Mouse (Mus musculus) heart, adult 9 months (tissue): Measurements from ENCODE around the gene Hmcn2.

Source experiments
- DNase-seq, 2 experiments: peaks; one replicate each; pipeline ENCODE4 v3.0.0; 2022; ENCODE audit warnings: low spot score in 2 of 2

The Hmcn2 gene

DNA sequence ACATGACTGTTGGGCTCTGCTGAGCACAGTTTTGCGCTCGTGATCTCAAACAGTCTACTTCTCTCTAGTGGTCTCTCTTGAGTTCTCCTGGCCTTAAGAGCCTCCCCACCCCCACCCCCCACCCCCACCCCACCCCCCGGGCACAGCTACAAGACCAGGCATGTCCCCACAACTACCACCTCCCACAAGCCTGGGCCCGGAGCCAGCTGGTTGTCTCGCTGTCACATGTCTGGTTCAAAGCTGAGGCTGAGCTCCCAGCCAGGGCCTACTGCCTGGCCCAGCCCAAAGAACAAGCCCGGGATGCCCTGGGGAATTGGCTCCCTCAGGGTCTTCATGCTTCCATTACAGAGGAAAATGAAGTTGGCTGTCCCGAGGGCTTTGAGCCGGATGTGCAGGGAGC is 140.1 kb downstream of the Hmcn2 start:
- peak; percentile 37 to 51 for DNase-seq

DNA sequence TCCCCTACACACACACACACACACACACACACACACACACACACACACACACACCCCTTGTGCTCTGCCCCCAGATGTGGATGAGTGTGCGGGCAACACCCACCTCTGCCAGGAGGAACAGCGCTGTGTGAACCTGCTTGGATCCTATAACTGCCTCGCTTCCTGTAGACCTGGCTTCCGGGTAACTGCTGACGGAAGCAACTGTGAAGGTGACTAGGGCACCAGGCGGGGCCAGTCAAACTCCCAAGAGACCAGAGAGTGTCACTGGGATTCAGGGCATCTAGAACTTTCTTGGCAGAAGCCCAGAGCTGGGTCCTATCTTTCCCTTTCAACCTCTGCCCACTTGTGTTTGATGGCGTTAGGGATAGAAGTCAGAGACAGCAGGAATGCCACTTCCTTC is 141.2 kb downstream of the Hmcn2 start:
- no peak for DNase-seq

DNA sequence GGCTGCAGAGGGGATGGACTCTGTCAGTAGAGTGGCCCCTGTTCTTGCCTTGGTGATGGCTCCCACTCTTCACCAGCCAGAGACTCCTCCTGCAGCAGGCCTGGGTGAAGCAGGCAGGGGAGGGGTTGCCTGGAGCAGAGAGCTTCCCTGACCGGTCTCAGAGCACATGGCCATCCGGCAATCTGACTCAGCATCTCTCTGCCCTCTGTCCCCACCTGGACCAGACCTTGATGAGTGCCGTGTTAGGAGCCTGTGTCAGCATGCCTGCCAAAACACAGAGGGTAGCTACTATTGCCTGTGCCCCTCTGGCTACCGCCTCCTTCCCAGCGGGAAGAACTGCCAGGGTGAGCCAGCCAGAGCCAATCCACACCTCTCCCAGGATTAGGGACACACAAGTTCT is 144.2 kb downstream of the Hmcn2 start:
- DNase-seq, result no peak

DNA sequence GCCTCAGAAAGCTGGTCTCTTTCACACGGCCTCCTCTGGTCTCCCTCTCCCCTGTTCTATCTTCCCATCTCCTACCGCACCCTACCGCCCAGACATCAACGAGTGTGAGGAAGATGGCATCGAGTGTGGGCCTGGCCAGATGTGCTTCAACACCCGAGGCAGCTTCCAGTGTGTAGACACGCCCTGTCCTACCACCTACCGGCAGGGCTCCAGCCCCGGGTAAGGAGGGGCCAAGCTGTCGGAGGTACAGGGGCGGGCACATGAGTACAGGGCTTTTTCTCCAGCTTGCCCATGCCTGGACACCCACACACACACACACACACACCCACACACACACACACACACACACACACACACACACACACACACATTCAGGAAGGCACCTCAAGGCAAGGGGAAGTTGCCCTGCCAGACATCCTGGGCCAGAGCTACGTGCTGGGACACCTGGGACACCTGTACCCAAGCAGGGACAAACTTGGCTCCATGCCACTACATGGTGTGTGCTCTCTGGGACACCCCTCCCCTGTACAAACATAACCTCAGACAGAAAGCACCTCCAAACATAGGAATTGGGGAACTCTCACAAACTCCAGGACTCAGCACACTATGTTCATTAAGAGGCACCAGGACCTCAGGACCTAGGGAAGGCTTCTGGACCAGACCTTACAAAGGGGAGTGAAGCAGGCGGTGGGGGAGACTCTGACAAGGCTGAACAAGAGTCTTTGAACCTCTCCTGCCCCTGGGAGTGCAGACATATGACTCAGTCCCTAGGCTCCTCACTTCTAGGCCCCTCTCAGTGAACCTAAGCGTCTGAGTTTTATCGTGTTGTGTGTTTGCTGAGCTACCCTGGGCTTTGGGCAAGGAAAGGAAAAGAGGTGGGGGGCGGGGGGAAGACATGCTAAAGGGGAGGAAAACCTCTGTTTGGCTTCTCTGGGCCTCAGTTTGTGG is 145.0 kb downstream of the Hmcn2 start:
- DNase-seq, result no peak

DNA sequence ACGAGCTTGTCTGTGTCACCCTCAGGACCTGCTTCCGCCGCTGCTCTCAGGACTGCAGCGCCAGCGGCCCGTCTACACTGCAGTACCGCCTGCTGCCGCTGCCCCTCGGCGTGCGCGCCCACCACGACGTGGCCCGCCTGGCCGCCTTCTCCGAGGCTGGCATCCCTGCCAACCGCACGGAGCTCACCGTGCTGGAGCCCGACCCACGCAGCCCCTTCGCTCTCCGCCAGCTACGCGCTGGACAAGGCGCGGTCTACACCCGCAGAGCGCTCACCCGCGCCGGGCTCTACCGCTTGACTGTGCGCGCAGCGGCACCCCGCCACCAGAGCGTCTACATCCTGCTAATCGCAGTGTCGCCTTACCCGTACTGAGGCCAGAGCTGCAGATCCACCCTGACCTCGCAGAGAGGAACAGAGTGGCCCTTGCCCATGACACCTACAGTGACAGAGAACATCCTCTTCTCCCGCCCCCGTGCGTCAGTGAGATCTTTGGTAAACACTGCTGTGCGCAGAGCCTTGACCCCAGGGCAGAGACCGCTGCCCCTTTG is 145.9 kb downstream of the Hmcn2 start:
- DNase-seq, result no peak

DNA sequence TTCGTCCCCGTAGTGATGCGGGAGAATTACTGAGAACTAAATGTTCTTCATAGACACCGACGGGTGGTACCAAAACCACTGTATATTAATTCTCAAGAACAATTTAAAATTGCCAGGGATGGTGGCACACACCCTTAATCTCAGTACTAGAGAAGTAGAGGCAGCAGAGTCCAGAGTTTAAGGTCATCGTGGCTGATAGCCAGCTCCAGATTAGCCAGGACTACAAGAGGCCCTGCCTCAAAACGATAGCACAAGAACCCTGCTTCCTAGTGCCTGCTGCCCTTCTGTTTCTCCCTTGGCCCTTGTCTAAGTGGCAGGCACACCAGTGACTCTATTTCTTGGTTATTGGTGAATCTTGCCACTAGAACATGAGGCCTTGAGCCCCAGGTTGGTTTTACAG is 146.7 kb downstream of the Hmcn2 start:
- no peak for DNase-seq

DNA sequence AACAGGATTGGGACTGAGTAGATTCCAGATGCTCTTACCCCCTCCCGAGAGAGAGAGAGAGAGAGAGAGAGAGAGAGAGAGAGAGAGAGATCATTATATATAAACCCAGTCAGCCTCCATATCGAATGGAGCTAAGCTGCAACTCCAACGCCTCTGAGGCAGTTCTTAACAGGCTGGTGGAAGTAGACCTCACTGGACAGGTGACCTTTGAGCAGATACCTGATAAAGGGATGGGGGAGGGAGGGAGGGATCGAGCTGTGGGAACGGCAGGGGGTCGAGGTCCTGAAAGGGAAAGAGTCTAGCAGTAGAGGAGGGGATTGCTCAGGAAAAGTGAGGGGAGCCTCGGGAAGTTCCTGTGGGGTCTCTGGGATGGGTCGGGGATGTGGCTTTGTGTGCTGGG is 147.8 kb downstream of the Hmcn2 start:
- no peak for DNase-seq

DNA sequence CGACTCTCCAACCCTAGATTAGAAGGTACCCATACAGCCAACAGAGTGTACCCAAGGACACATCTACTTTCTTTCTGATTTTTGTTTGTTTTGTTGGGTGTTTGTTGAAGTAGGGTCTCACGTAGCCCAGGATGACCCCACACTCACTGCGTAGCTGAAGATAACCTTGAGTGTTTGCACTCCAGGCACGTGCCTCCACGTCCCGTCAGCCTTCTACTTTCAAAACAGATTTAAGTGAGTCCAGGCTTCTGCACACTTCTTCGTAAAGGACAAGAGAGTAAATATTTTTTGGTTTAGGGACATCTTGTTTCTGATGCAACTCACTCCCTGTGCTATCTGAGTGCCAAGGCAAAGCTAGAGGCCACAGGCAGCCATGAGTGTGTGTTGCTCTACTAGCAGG is 149.0 kb downstream of the Hmcn2 start:
- DNase-seq, result no peak

DNA sequence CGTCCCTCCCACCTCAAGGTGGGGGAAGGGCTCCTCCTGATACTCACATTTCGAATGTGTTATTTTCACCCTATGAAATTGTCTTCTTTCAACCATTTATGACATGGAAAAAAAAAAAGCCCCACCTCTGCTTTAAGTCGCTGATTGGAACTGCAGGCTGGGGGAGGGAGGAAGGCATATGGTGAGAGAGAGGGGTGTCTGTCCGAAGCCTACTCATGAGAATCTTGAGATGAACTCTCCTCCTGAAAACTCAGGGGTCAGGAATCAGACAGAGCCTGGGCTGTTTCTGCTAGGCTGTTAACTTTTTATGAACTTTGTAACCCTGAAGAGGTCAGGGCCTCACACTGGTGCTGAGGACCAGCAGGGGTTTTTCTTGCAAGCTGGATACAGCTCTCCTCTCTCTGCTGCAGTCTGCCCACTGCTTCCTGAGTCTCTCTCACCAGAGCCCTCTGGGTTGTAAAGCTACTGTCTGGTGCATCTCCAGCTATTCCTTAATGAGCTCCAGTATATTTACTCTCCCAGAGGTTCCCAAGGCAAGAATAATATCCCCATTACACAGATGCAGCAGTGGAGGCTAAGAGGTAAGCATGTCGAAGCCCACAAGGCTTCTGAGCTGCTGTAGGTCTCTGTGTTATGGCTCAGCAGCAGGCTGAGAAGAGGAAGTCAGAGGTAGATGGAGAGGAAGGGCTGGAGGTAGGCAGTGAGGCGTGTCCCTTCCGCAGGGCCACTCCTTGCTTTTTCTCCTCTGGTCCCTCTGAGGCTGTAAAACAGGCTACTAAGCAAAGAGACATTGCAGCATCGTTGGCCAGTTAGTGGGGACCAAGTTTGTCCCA is 149.7 kb downstream of the Hmcn2 start:
- no peak for DNase-seq

DNA sequence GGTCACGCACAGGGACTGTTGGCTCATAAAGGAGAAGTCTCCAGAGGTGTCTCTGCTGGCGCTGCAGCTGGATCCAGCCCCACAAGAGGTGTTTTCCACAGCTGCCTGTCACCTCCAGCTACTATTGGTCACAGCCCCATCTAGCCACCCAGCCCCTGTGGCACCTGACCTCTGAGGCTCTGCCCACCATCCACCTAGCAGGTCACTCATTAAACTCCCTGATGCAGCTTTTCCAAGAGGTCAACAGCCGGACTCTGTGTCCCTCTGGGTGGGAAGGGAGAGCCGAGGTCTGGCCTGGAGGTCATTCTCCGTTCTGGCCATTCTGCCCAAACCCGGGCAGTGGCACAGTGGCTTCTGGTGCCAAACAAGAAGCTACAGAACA is 150.3 kb downstream of the Hmcn2 start:
- no peak for DNase-seq

DNA sequence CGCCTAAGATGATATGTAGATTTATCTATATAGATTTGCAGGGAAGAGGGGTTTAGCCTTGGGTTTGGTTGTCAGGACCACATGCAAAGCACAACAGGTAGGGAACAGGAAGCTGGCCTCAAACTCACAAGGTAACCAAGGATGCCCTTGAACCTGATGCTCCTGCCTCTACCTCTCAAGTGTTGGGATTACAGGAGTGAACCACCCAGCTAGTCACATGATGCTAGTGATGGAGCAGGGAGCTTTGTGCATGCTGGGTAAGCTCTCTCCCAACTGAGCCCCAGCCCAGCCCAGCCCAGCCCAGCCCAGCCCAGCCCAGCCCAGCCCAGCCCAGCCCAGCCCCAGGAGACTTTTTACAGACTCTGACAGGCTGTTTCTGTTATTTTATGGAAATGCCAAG is 153.2 kb downstream of the Hmcn2 start:
- no peak for DNase-seq

DNA sequence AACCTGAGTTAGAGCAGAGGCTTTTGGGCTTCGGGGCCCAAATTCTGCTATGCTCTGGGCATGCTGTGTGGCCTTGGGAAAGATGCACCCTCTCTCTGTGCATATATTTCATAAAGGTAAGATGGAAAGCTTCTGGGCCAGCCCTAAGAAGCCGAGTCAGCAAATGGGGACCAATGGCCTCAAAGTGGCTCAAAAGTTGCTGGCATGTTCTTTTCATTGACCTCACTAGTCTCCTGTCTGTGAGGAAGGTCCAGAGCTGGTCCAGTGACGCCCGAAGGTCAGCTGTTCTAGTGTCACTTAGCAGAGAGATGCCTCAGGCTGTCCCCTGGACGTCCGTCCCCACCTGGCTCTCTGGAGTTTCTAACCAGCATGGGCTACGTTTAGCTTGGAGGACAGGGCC is 154.6 kb downstream of the Hmcn2 start:
- DNase-seq, result no peak

DNA sequence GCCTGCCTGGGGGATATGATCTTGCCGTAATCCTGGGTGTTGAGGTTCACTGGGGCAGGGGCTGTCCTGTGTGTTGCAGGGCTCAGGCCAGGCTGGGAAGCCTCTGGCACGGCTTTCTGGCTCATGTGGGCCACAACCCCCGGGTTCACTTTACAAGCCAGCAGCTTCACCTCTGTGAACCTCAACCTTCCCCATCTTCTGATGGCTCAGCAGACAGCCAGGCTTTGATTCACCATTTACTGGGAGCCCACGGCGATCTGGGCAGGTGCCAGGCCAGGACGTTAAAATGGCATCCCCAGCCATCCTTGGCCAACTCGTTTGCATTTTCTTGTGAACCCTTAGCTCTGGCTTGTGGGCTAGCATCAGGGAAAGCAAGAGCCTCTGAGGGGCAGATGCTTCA is 155.3 kb downstream of the Hmcn2 start:
- no peak for DNase-seq

DNA sequence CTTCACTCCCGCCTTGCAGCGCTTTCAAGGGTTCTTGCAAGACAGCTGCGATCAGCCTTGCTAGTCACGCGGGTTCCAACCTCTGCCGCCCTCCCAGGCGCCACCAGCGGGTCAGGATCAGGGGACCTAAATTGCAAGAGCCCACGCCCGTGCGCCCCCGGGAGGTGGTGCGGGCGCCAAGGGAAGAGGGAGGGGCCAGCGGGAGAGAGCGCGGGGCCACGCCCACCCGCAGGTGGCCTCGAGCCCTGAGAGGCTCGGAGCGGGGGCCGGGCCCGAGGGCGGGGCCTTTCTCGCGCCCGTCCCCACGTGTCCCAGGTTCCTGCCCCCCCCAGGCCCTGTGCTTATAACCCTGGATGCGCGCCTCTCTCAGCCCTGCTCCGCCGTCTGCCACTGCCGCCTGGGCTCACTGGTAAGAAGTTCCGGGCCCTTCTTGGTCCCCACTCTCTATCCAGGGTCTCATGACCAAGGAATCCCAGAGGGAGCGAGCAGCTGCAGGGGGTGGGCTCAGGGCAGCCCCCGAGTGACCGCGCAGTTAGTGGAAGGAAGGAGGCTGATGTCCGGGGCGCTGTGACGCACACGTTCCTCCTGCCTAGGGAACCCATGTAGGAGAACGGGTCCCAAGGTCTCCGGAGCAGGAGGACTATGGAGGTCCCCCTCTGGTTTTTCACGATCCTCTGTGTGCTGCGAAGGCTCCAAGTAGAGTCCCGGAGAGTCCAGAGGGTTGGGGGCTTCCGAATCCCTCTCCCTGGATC is 155.9 kb downstream of the Hmcn2 start, which contains the start of gene Ass1:
TSS of gene Ass1 (plus strand) at position 277 of the 752 bp plus-strand sequence.
- DNase-seq, result peak; percentile 75 to 79

DNA sequence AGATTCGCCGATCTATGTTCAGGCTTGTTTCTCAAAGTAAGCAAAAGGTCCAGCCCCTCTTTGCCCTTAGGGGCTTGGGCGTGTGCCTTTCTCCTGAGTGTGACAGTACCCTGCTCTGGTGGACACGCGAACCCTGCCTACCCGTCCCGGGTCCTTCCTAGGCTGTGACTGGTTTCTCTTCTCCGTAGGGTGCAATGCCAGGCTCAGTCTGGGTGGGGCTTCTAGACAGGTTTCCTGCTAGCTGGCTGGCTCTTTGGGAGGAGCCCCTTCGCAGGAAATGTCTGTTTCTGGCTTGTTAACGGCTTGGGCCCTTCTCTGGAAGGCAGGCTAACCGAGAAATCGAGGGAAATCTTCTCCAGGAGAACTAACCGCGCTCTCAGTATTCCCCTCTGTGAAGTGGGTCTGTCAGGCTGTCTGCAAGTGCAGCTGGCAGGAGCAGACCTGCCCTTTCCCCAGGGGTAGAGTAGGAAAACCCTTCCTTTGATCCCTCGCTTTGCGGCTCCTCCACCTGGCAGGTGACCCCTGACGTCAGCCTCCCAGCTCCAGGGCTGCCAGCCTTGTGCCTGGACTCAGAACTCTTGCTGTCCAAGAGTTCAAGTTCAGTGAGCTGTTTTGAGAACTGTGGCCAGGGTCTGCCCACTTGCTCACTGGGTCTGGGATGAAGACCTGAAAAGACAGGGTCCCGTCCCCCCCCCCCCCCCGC is 156.6 kb downstream of the Hmcn2 start:
- peak; percentile 47 to 56 for DNase-seq

DNA sequence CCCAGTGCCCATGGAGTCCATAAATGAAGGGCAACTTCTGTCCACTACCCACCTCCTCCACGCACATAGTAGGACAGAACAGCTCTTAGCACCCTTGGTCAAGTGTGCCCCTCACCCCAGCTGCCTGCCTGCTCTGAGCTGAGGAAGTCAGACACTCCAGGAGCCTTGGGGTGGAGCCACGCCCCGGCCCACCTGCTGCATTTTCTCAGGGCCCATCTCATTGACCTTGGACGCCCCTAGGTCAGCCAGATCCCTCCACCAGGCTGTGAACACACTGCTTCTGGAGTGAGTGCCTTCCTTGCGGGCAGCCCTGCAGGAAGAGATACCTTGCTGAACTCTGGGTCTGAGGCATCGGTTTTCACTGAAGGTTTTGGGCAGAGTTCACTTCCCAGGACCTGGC is 157.4 kb downstream of the Hmcn2 start:
- no peak for DNase-seq

DNA sequence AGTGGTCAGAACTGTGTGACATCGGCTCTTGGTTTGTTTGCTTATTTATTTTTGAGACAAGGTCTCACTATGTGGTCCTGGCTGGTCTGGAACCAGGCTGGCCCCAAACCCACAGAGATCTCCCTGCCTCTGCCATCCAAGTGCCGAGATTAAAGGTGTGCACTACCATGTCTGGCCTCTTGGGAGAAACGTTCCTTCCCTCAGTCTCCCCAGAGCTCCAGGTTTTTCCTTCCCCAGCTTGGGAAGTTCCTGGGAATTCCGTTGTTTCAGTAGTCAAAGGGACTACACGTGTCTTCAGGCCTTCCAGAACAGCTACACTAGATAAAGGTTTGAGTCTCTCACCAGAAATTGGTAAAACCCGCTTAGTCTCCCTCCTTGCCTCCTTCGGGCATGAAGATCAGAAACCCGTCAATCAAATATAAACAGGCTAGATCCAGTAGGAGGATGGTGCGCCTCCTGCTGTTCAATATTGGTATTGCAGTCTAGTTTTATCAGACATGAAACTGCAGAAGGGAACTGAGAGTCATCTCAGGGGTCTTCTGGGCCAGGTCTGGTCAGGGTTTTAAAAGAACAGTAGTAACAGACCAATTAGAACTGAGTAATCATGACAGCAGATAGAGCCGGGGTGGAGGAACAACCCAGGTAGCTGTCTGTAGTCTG is 158.3 kb downstream of the Hmcn2 start:
- DNase-seq, result peak in 1 of 2 experiments; percentile 35

DNA sequence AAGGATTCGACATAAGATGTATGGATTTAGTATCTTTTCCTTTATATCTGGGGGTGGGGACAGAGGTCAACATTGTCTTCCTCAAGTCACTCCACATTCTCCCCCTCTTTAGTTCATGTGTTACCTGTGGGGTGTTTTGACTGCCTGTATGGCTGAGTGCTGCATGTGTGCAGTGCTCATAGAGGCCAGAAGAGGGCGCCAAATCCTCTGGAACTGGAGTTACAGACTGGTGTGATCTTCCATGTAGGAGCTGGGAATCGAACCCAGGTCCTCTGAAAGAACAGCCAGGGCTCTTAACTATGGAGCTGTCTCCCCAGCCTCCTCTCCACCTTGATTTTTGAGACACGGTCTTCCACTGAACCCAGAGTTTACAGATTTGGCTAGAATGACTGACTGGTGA is 159.7 kb downstream of the Hmcn2 start:
- DNase-seq, result no peak

DNA sequence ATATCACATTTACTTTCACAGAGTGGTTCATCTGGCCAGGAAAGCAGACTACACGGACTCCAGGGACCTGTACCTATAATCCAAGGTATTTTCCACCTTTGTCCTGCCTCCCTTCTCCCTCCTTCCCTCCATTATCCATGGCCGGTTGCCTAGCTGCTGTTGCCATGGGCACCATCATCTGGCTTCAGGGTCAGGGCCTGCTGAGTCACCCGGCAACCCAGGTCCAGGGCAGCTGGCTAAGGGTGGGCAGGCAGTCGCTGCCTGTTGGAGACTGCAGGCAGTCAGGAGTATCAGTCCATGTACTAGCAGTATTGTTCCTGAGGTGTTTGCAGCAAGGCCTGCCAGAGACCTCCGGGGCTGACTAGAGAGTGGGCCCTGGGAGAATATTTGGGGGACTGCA is 160.5 kb downstream of the Hmcn2 start:
- DNase-seq, result no peak

DNA sequence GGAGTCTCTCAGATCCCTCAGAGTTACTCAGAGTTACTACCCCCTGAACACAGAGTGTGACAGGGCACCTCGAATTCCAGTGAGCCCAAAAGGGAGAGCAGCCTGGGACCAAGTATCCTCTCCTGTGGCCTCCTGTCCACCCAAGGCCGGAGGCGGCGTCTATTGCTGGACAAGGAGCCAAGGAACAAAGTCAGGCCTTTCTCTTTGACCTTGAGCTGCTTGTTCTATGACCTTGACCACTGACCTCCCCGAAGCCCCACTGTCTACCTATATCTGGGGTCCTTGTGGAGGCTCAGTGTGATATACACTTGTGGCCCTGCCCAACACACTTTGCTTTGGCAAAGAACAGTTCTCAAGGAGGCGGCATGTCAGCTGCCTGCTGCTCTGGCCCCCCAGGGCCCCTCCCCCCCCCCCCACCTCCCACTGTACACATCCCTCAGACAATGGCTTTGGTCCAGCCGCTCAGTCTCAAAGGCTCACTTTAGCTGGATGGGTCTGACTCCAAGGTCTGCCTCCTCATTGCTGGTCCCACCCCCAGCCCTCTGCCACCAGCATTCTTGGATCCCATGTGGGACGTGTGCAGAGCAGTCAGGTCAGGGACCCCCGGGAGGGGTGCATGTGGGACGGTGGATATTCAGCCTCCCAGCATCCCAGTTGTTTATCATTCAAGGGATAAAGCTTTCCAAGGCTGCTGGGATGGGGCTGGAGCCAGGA is 162.0 kb downstream of the Hmcn2 start:
- DNase-seq, result no peak
